Mouse (Mus musculus) granulocyte monocyte progenitor cell, adult 5-6 weeks (primary cell): ENCODE results near the gene Polr2a. TPM values are rescaled to one million over a fixed set of nuclear protein-coding genes. Genes with fewer than 3 reads are reported as not detected.

Experiments
- ATAC-seq: replicated peaks from 2 replicates; pipeline ENCODE4 v1.8.0; 2016; ENCODE audit warnings: mild to moderate bottlenecking, moderate TSS enrichment, inconsistent platforms; ENCODE audit not compliant: poor library complexity, severe bottlenecking
- total RNA-seq, 2 experiments: library from RNA; stranded (forward) in 1 of 2; stranded (reverse) in 1 of 2; fragments of 200-712, 200-1000 nt in 1 of 2; fragments of >200 nt in 1 of 2; fragmentation: Nextera tagmentation in 1 of 2; gene quantifications; 2 replicates each; pipeline ENCODE4 v1.2.3; 2014 to 2017

Polr2a gene
- total RNA-seq, 2 experiments from 2014 or later: 30.2 to 165 TPM

- ATAC-seq: no peak
These were observed 28.9 kb upstream of the Polr2a start for GRCm38 (mm10) chr11:69787306-69787705.

- peak; percentile 90 for ATAC-seq
These were observed 26.4 kb upstream of the Polr2a start for GRCm38 (mm10) chr11:69784793-69785272.

- ATAC-seq: no peak
These were observed 23.4 kb upstream of the Polr2a start for GRCm38 (mm10) chr11:69781828-69782227.

DNA sequence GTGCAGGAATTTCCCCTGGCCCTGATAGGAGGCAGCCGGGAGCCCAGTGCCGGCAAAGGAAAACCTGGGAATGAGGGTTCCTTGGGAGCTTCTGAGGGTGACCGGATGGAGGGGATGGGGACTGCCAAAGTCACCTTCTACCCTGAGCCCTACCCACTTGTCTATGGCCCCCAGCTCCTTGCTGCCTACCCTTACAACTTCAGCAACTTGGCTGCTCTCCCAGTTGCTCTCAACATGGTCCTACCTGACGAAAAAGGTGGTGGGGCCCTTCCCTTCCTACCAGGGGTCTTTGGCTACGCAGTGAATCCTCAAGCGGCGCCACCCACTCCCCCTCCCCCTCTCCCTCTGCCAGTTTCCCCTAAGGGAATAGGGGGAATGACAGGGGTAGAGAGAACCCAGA, 20.5 kb upstream of the Polr2a start:
- no peak for ATAC-seq

DNA sequence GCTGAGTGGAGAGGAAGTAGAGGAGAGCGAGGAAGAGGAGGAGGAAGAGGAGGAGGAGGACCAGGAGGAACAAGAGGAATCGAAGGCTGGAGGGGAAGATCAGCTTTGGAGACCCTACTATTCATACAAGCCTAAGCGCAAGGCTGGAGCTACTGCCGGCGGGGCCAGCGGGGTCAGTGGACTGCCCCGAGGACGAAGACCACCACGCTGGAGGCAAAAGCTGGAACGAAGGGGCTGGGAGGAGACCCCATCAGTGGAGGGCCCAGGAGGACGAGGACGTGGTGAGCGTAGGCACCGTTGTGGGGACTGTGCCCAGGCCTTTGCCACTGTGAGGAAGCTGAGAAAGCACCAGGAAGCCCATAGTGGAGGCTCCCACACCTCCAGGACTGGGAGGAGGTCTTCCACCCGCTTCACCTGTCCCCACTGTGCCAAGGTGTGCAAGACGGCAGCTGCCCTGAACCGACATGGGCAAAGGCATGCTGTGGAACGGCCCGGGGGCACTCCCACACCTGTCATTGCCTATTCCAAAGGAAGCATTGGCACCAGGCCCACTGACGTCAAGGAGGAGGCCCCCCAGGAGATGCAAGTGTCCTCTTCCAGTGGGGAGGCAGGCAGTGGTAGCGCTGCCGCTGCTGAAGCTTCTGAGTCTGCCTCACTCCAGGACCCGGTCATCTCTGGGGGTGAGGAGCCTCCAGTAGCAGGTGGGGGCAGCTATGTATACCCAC, 20.0 kb upstream of the Polr2a start:
- no peak for ATAC-seq

- ATAC-seq: peak; percentile 67
These were observed 19.2 kb upstream of the Polr2a start for GRCm38 (mm10) chr11:69777504-69778257.

DNA sequence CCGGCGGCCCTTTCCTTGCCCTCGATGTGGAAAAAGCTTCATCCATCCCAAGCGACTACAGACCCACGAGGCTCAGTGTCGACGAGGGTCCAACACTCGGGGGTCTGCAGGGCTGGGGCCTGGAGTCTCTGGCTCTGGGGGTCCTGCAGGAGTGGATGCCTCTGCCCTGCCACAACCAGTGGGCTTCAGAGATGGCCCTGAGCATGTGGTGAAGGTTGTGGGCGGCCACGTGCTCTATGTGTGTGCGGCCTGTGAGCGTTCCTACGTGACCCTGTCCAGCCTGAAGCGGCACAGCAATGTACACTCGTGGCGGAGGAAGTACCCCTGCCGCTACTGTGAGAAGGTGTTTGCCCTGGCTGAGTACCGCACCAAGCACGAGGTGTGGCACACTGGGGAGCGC, 18.1 kb upstream of the Polr2a start:
- ATAC-seq: no peak

GRCm38 (mm10) chr11:69775716-69776115, 17.3 kb upstream of the Polr2a start:
- ATAC-seq: no peak

- ATAC-seq: no peak
These were observed 16.5 kb upstream of the Polr2a start for GRCm38 (mm10) chr11:69774961-69775360.

DNA sequence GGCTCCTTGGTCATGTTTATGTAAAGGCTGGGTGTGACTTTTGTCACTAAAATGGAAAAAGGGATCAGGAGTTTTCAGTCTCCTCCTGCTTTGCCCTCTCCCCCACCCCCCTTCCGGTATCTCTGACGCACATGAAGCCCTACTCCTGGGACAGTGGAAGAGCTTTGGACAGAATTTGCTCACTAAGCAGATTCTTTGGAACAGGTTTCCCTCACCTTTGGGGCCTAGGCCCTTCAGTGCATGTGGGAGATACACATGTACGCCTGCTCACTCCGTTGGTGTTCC, 9.1 kb upstream of the Polr2a start:
- ATAC-seq: no peak

GRCm38 (mm10) chr11:69766872-69767624, 8.6 kb upstream of the Polr2a start:
- no peak for ATAC-seq

- ATAC-seq: peak; percentile 72
These were observed 7.7 kb upstream of the Polr2a start for GRCm38 (mm10) chr11:69766126-69766609.

DNA sequence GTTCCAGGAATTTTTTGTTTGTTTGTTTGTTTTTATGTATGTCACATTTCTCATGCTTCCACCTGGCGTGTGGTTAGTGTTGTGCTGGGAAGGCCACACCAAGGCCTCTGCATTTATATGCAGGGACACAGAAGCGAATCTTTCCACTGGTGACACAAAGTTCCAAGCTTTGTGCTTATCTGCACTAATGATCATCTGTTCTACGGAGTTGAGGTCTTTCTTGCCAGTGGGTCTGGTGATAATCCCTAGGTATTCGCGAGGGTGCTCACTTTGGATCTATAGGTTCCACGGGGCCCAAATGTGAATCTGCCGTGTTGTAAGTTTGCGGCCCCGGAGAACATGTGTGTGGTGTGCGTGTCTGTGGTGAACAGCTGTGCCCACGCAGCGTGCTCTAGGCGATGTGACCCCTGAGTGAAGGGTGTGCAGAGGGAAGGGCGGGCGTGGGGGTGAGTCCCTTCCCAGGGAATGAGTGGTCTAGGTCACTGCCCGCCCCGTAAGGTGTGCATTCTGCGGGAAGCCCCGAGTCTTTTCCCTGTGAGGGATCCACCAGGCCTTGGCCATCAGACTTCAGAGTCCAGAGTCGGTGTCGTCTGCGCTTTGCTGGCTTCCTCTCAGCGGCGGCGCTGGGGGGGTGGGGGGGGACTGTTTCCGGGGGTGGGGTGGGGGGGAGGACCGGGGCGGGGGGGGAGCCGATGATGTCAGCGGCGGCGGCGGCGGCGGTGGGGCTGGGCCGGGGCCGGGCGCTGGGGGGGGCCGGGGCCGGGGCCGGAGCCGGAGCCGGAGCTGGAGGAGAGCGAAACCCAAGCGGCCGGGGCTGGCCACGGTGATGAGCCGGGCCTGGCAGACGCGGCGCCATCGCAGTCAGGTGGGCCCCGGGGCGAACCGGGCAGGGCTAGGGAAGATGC, 7.0 kb upstream of the Polr2a start, which contains the start of gene Zbtb4:
Gene Zbtb4, plus strand, starts transcription at position 692 of the 905 bp plus-strand sequence.
- peak; percentile 40; the same call in 1 of the 2 replicates for ATAC-seq

GRCm38 (mm10) chr11:69763551-69763950, 5.1 kb upstream of the Polr2a start:
- ATAC-seq: no peak

DNA sequence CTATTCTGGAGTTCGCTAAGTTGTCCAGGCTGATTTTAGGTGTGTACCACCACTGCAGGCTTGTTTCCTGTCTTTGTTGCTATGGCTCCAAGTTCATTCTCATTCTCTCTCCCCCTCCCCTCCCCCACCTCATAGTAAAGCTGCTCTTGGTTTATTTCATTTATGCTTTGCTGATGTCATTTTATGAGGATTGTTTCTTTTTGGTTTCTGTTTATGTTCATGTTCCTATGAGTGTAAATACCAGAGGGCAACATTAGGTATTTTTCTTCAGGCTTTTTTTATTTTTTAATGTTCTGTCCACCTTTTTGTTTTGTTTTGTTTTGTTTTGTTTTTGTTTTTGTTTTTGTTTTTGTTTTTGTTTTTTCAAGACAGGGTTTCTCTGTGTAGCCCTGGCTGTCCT, 3.4 kb upstream of the Polr2a start, which contains the start of gene Slc35g3:
Gene Slc35g3, minus strand, starts transcription at position 101 of the 400 bp plus-strand sequence.
- ATAC-seq: no peak

DNA sequence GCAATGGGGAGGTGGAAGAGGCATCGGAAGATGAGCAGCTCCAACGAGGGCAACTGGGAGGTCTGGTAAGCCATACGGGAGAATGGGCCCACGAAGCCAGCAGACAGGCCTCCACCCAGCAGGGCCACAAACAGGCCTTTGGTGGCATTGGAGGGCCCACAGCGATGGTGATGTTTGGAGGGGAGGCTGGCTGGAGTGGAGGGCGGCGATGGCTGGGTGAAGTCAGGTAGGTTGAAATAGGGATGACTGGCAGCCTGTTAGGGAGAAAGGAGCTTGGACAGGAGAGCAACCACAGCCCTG, 2.4 kb upstream of the Polr2a start:
- ATAC-seq: no peak

DNA sequence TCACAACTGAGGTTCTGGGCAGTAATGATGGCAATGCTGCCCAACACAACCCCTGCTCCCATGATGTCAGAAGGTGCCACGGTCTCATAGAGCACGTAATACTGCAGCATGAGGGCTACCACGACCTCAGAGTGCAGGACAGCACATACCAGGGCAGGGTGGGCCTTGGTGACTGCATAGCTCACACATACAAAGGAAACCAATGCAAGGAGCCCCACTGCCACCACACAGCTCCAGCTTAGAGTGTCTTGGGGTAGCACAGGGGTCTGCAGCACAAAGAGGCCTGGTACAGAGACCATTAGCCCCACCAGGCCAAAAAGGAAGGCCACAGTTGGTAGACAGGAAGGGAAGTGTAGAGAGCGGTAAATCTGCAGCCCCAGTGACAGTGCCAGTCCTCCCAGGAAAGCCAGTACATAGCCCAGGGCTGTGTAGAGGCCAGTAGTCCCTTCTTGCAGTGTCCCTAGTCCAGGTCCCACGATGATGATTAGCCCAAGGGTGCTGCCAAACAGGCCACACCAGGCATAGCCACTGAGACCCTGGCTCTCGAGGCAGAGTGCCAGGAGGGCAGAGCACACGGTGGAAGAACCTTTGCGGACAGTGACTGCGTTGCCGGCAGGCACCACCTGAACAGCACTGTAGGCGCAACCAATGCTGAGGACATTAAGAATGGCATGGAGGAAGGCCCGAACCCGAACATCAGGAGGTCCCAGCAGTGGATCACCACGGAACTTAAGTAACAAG, 1.9 kb upstream of the Polr2a start:
- no peak for ATAC-seq

- ATAC-seq: peak; percentile 59
These were observed 709 bp upstream of the Polr2a start for GRCm38 (mm10) chr11:69758971-69759721.

DNA sequence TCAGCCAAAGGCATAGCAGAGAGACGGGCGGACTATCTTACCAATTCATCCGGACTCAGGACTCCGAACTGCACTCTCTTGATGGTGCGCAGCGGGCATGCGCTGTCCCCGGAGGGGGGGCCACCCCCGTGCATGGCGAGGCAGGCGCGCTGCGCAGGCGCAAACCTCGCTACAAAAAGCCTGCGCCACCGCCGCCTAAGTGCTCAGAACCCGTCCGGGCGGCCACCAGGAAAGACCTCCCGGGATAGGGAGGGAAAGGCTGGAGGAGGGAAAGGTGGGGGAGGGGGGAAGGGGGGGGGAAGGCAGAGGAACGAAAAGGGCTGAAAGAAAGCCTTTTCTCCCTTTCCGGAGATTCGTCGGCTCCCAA, 364 bp downstream of the Polr2a start:
- ATAC-seq: peak; percentile 61
